Mouse (Mus musculus) CH12.LX (cell line): ENCODE data around the gene Nxpe5. TPM values are rescaled to one million over a fixed set of nuclear protein-coding genes. Genes with fewer than 3 reads are reported as not detected.

ENCODE experiments used
- DNase-seq: peaks from one replicate; pipeline ENCODE4 v3.0.0-alpha.2; 2013; ENCODE audit errors: extremely low read depth
- H3K27ac ChIP-seq: 2 replicates; pipeline ENCODE4 v1.5.1; 2012; ENCODE audit warnings: low read depth, mild to moderate bottlenecking, control low read depth, moderate library complexity; ENCODE audit not compliant: insufficient read depth
- H3K27me3 ChIP-seq: replicated peaks from 2 replicates; pipeline ENCODE3; 2012; ENCODE audit warnings: inconsistent platforms
- H3K36me3 ChIP-seq, 2 experiments: replicated peaks in 1 of 2; 2 replicates each; pipeline versions ENCODE3 to v1.6.1; 2012; ENCODE audit warnings: inconsistent platforms in 1 of 2, low read length in 1 of 2, mild to moderate bottlenecking in 1 of 2, mixed read lengths in 1 of 2, moderate library complexity in 1 of 2; ENCODE audit not compliant: control insufficient read depth in 1 of 2, insufficient read depth in 1 of 2
- H3K4me1 ChIP-seq, 2 experiments: 2 replicates each; pipeline ENCODE4 v1.6.1; 2012; ENCODE audit warnings: inconsistent platforms in 1 of 2, moderate library complexity in 1 of 2; ENCODE audit not compliant: insufficient read depth in 2 of 2, control insufficient read depth in 1 of 2
- H3K4me2 ChIP-seq: 2 replicates; pipeline ENCODE4 v1.6.1; 2012; ENCODE audit warnings: low read depth, mild to moderate bottlenecking, control low read depth; ENCODE audit not compliant: poor library complexity, insufficient read depth, severe bottlenecking
- H3K4me3 ChIP-seq, 3 experiments: fragments of 150-350 bp in 1 of 3; sonication (generic) in 1 of 3; replicated peaks in 1 of 3; 2 replicates each; pipeline versions ENCODE3 to v1.5.1; 2011 to 2012; ENCODE audit warnings: low read depth in 2 of 3, low read length in 2 of 3, mild to moderate bottlenecking in 2 of 3, moderate library complexity in 2 of 3, control low read depth in 1 of 3, improper control_type of control experiment in 1 of 3, inconsistent platforms in 1 of 3, mixed read lengths in 1 of 3; ENCODE audit not compliant: poor library complexity in 1 of 3
- H3K79me2 ChIP-seq: replicated peaks from 2 replicates; pipeline ENCODE4 v1.6.1; 2012; ENCODE audit warnings: mild to moderate bottlenecking, moderate library complexity; ENCODE audit not compliant: control insufficient read depth, poor library complexity, insufficient read depth, severe bottlenecking; ENCODE audit errors: extremely low read depth
- H3K9ac ChIP-seq: 2 replicates; pipeline ENCODE4 v1.6.1; 2012; ENCODE audit warnings: low read depth, mild to moderate bottlenecking, control low read depth, moderate library complexity; ENCODE audit not compliant: insufficient read depth
- H3K9me3 ChIP-seq: replicated peaks from 2 replicates; pipeline ENCODE3; 2012; ENCODE audit warnings: low read length, inconsistent platforms, mixed read lengths
- BHLHE40 ChIP-seq: IDR thresholded peaks from 2 replicates; pipeline ENCODE4 v1.6.1; 2011; ENCODE audit warnings: mild to moderate bottlenecking, low read depth, low read length, improper control_type of control experiment
- CHD2 ChIP-seq: IDR thresholded peaks from 2 replicates; pipeline ENCODE4 v1.6.1; 2011; ENCODE audit warnings: low read length, improper control_type of control experiment
- CTCF ChIP-seq, 2 experiments: IDR thresholded peaks in 1 of 2; conservative IDR thresholded peaks in 1 of 2; 2 replicates each; pipeline ENCODE4 v1.5.1; 2011 to 2012; ENCODE audit warnings: low read depth in 2 of 2, low read length in 2 of 2, improper control_type of control experiment in 1 of 2, inconsistent platforms in 1 of 2, mild to moderate bottlenecking in 1 of 2, moderate library complexity in 1 of 2
- EP300 ChIP-seq: IDR thresholded peaks from 2 replicates; pipeline ENCODE4 v1.6.1; 2011; ENCODE audit warnings: low read length, improper control_type of control experiment
- GABPA ChIP-seq: IDR thresholded peaks from 2 replicates; pipeline ENCODE4 v1.6.1; 2012; ENCODE audit warnings: low read depth, low read length, improper control_type of control experiment, inconsistent platforms; ENCODE audit not compliant: insufficient replicate concordance
- IRF4 ChIP-seq: IDR thresholded peaks from 2 replicates; pipeline ENCODE4 v1.6.1; 2014; ENCODE audit warnings: low read depth, mild to moderate bottlenecking, inconsistent platforms, low read length, improper control_type of control experiment
- KAT2A ChIP-seq: IDR thresholded peaks from 2 replicates; pipeline ENCODE4 v1.6.1; 2012; ENCODE audit warnings: low read length, improper control_type of control experiment, inconsistent platforms; ENCODE audit not compliant: insufficient replicate concordance
- MAZ ChIP-seq: IDR thresholded peaks from 2 replicates; pipeline ENCODE4 v1.6.1; 2012; ENCODE audit warnings: low read depth, mild to moderate bottlenecking, inconsistent platforms, low read length, improper control_type of control experiment, moderate library complexity
- NRF1 ChIP-seq: IDR thresholded peaks from 2 replicates; pipeline ENCODE4 v1.6.1; 2014; ENCODE audit warnings: low read depth, mild to moderate bottlenecking, inconsistent platforms, low read length, improper control_type of control experiment, moderate library complexity
- RAD21 ChIP-seq: IDR thresholded peaks from 2 replicates; pipeline ENCODE4 v1.6.1; 2011; ENCODE audit warnings: low read depth, mild to moderate bottlenecking, low read length, improper control_type of control experiment, moderate library complexity
- SIN3A ChIP-seq: IDR thresholded peaks from 2 replicates; pipeline ENCODE4 v1.6.1; 2012; ENCODE audit warnings: low read length, improper control_type of control experiment, inconsistent platforms
- SMC3 ChIP-seq: IDR thresholded peaks from 2 replicates; pipeline ENCODE4 v1.6.1; 2011; ENCODE audit warnings: low read depth, low read length, improper control_type of control experiment
- TBP ChIP-seq: conservative IDR thresholded peaks from 2 replicates; pipeline ENCODE4 v1.6.1; 2011; ENCODE audit warnings: low read depth, low read length, improper control_type of control experiment
- TCF12 ChIP-seq: IDR thresholded peaks from 2 replicates; pipeline ENCODE4 v1.6.1; 2014; ENCODE audit warnings: low read depth, mild to moderate bottlenecking, inconsistent platforms, low read length, improper control_type of control experiment
- USF2 ChIP-seq: conservative IDR thresholded peaks from 2 replicates; pipeline ENCODE4 v1.6.1; 2011; ENCODE audit warnings: low read depth, low read length, improper control_type of control experiment
- ZC3H11A ChIP-seq: IDR thresholded peaks from 2 replicates; pipeline ENCODE4 v1.6.1; 2012; ENCODE audit warnings: low read depth, mild to moderate bottlenecking, inconsistent platforms, low read length, improper control_type of control experiment
- ZKSCAN1 ChIP-seq: IDR thresholded peaks from 2 replicates; pipeline ENCODE4 v1.6.1; 2012; ENCODE audit warnings: low read depth, inconsistent platforms, low read length, improper control_type of control experiment, borderline replicate concordance
- ZMIZ1 ChIP-seq: IDR thresholded peaks from 2 replicates; pipeline ENCODE4 v1.6.1; 2012; ENCODE audit warnings: low read depth, mild to moderate bottlenecking, inconsistent platforms, low read length, improper control_type of control experiment
- dilution Hi-C: fragments of 300-500 bp; cut with MboI; formaldehyde crosslinking; loops from 2 replicates; pipeline ENCODE4 v1.14.3; 2020; ENCODE audit warnings: low sequenced_read_pairs; ENCODE audit not compliant: extremely low pct_unique_long_range_greater_than_20kb, extremely low pct_ligation_motif_present
- in situ Hi-C: fragments of 300-500 bp; cut with MboI; formaldehyde crosslinking; loops from 3 replicates; pipeline ENCODE4 v1.14.3; 2019; ENCODE audit warnings: low sequenced_read_pairs, low pct_ligation_motif_present, low pct_unique_long_range_greater_than_20kb, mixed read lengths
- polyA plus RNA-seq: library from polyadenylated mRNA; unstranded; fragments of >175 nt; gene quantifications from 2 replicates; pipeline ENCODE4 v1.2.1, GENCODE M21; 2012; ENCODE audit warnings: low read depth; ENCODE audit not compliant: insufficient read length
- total RNA-seq, 2 experiments: library from RNA; depleted of rRNA; stranded (reverse); fragments of 300-350 nt in 1 of 2; fragments of >200 nt in 1 of 2; gene quantifications; 2 replicates each; pipeline ENCODE4 v1.2.3; 2012 to 2014

The Nxpe5 gene
- total and polyA plus RNA-seq, 3 experiments, result not detected

DNA sequence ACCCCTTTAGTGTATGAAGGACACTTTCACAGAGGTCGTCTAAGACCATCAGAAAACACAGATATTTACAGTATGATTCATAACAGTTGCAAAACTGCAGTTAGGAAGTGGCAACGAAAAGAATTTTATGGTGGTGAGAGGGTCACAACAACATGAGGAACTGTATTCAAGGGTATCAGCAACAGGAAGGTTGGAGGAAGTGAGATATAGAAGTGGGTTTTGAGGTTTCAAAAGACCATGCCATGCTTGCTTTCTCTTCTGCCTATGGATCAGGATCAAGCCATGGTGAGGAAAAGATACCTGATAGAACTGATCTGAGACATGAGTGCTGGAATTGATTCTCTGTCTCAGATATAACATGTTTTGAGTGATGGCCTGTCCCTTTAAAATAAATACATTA, 1.7 kb downstream of the Nxpe5 start:
- Histone ChIP-seq H3K36me3 (no peaks in the 10 kb centered on the region), H3K4me3 (no peak overlapping the region), H3K4me2 (no peak overlapping the region), H3K27me3 (no peaks in the 10 kb centered on the region), H3K27ac (no peak overlapping the region), H3K79me2 (no peaks in the 10 kb centered on the region), H3K4me1 (peaks cover 0 to 5% of the 10 kb centered on the region in 2 experiments; a peak in 2 of 4 replicates), H3K9me3 (no peaks in the 10 kb centered on the region), H3K9ac (no peak overlapping the region)
- TF ChIP-seq KAT2A, result no peak
- TF ChIP-seq EP300, result 0 out of 2 replicates have a peak, but pooled peaks have one; percentile 42
- TF ChIP-seq IRF4, result 0 out of 2 replicates have a peak, but pooled peaks have one; percentile 10
- no peak for TF ChIP-seq USF2
- DNase-seq, result peak; percentile 18
- dilution Hi-C loops (no loop called here), in situ Hi-C loops (loop anchor here (25.0 kb wide), 1 partner anchor 435 kb away; no protein-coding TSS in a partner anchor)

DNA sequence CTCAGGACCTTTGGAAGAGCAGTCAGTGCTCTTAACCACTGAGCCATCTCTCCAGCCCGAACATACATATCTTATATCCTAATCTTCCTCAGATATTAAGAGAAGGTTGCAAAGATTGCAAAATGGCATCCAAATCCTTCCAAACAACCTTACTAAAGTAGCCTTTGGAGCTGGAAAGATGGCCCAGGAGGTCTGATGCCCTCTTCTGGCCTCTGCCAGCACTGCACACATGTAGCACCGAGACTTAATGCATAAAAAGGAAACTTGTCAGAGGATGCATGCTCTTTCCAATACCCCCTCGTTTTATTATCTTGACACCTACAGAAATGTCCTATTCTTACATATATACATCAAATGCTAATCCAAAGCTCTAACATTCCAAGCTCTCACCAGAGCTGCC, 2.3 kb downstream of the Nxpe5 start:
- in situ Hi-C loops, result loop anchor here (25.0 kb wide), 1 partner anchor 434 kb away; no protein-coding TSS in a partner anchor
- Histone ChIP-seq H3K79me2 (no peaks in the 10 kb centered on the region), H3K9me3 (no peaks in the 10 kb centered on the region), H3K4me3 (no peak overlapping the region), H3K36me3 (no peaks in the 10 kb centered on the region), H3K27ac (no peak overlapping the region), H3K4me2 (no peak overlapping the region), H3K27me3 (no peaks in the 10 kb centered on the region), H3K4me1 (peaks cover 0 to 5% of the 10 kb centered on the region in 2 experiments; a peak in 2 of 4 replicates), H3K9ac (no peak overlapping the region)
- dilution Hi-C loops, result no loop called here
- peak; percentile 28 for DNase-seq
- no peak for TF ChIP-seq USF2
- TF ChIP-seq CHD2, result no peak
- no peak for TF ChIP-seq TBP
- TF ChIP-seq GABPA, result no peak
- no peak for TF ChIP-seq ZC3H11A
- no peak for TF ChIP-seq NRF1
- TF ChIP-seq RAD21, result peak; percentile 14
- TF ChIP-seq TCF12, result no peak
- no peak for TF ChIP-seq ZKSCAN1
- no peak for TF ChIP-seq ZMIZ1
- TF ChIP-seq CTCF (conservative IDR thresholded peaks at IDR 0.05 in 1 of 2, IDR thresholded peaks at IDR 0.05 in 1 of 2; ENCODE audit: low read depth in 2 of 2, low read length in 2 of 2), result peak; percentile 48 to 63; a peak in 3 of 4 replicates
- no peak for TF ChIP-seq SIN3A
- TF ChIP-seq MAZ, result no peak
- TF ChIP-seq BHLHE40, result no peak
- TF ChIP-seq SMC3, result peak; percentile 47
